Mouse (Mus musculus): ENCODE results near the gene Galr2.

Gene Galr2

DNA sequence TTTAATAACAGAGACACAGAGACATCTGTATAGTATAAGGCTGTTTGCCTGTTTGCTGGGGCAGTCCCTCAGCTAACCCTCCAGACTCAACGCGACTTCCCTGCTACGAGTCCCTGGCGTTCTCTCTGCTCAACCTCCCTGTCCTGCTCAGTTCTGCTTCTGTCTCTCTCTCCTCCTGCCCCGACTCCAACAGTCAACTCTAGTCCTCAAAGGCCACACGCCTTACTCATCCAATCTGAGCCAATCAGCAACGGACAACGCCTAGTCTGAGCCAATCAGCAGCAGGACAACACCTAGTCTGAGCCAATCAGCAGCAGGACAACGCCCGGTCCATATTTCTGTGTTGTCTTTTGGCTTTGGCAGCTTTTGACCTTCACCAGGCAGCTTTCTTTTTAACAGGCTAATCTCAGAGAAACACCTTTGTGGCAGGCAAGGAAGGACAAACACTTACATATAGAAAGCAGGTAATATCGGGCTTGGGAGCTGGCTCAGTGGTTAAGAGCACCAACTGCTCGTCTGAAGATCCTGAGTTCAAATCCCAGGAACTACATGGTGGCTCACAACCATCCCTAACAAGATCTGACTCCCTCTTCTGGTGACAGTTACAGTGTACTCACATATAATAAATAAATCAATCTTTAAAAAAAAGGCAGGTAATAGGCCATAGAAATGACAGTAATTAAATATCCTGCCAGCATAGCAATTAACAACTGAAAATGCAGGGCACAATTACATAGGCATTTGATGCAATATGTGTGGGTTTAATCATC, 27.2 kb downstream of the Galr2 start:
- no peak for DNase-seq

DNA sequence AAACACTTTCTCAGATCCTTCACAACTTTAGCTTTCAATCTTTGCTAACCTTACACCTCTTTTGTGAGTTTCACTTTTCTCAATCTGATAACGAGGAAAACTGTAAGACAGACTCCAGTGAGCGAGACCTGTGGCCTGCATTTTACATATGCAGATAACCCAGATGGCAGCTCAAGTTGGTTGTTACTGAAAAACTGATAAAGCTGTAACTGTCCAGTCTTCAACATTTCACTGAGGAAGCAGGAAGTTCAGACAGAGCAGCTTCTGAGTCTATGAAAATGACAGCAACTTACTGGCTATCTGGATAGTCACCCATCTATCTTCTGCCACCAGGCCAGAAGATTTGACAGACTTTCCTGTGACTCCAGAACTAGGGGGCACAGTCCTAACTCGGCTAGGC, 28.9 kb downstream of the Galr2 start:
- no peak for DNase-seq

DNA sequence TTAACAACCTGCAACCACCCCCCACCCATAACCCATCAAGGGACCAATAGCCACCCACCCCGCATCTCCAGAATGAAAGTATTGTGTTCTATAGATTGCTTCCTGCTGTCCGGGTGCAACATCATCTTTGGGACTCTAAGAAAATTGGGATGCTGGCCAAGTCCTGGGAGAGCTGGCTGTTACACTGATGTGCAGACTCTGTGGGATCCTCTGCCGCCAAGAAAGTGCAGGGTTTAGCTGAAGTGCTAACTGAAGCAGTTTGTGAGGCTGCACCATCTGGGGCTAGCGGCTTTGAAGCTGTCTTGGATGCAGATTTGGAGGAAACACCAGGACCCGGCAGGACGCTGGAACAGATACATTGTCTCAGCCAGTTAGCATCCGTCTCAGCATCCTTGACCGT, 30.4 kb downstream of the Galr2 start:
- no peak for DNase-seq

DNA sequence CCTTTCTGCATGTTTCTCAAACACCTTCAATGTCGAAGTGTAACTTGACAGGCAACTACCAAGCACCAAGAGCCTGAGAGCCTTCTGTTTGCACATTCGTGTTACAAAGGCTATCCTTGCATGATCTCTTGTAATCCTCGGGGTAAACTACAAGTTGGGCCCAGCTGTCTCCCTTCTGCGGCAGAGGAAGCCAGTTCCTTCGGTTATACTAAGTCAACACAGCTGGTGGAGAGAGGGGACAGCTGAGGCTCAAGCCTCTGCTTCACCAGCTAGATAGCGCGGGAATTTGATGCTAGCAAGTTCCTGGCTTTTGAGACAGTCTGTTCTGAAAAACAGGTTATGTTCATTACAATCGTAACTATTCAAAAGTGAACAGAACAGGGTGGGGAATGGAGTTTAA, 31.6 kb downstream of the Galr2 start:
- DNase-seq: peak; percentile 88

DNA sequence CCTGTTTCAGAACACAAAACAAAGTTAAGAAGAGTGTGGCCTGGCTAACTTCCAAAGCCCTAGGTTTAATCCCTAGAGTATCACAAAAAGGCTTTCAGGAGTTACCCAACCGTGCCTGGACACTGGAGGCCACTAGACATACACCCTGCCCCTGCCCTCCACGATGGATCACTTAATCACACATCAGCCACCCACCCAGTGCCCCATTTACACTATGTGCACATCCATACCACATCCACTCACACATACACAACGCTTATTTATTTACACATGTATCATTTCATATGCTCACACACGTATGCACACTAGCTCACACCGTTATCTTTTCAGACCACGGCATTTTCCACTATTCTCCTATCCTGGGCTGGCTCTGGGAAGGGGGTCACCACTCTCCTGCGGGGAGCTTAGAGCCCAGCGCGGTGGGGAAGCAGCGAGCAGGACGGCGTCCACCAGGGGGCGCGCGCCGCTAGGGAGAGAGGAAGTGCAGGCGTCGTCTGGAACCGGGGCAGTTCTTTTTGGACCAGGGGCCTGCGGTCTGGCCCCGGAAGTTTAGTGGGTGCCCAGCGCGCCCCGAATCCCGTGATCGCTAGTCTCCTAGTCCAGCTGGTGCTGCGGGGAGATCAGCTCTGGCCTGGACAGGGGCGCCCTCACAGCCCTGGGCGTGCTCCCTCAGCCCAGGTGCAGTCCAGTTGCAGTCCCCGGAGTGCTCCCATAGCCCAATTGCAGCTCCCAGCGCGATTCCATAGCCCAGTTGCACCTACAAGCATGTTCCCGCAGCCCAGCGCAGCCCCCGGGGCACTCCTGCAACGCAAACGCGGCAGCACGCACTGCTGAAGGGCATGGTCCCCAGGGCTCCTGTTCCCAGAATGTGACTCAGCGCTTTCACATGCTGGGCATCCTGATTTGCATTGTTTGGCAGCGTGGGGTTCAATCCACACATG, 38.2 kb downstream of the Galr2 start:
- DNase-seq: peak; percentile 97

DNA sequence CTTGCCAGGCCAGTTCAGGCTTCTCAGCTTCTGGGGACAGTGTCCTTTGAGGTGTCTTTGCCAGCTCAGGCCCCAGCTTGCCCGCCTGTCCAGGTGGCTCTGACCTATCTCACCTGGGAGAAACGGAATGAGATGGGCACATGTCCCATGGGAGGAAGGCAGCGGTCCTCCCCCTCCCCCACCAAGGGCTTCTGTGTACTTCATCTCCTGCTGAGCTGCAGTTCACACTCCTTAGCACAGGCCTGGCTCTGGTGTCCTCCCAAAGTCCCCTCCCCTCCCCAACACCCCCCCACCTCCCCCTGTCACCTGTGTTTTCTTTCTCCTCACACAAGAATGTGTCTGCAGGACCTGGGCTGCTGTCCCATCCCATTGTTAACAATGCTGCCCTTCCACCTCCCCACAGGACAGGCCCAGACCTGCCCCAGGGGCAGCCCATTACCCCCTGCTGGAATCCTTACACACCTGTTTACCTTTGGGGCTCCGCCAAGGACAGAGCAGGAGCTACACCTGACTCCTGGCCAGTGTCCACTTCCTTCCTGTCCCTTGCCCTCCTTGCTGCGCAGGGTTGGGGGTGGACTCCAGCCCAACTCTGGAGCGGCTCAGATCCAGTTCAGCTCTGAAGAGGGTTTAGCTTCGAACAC, 46.3 kb downstream of the Galr2 start:
- DNase-seq: no peak

DNA sequence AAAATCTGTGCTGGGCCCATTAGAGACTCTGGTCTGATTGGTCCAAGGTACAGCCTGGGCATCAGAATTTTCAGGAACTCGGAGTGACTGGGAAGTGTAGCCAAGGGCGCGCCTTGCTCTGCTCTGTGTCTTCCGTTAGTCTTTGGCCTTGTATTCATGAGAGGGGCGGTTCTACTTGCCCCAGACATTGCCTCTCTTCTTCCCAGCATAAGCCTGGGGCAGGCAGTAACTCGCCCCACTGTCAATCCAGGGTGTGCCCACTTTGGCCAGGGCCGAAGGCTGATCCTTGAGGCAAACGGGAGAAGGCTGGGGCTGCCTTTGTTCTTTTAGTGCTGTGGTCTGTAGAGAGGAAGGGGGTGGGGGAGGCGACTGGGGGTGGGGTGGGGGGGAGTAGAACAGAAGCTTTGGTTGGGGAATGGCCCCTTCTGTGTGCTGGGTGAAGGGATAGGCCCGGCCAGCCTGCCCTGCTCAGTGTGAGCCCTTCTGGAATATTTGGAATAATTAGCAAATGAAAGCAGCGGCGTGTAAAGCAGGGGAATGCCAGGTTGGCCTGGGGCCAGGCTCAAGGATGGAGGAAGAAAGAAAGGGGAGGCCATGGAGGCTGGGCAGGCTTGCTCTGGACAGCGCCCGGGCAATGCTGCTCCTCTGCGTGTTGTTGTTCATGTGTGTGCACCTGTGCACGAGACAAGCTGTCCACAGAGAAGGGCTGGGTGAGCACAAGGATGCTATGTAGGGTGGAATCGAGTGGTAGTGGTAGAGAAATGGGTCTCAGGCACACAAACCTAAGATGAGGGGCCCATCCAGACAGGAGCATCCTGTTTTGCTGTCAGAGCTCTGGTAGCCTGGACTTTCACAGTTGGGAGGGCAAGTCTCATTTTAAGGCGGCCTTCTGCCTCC, 48.8 kb downstream of the Galr2 start:
- DNase-seq: no peak

DNA sequence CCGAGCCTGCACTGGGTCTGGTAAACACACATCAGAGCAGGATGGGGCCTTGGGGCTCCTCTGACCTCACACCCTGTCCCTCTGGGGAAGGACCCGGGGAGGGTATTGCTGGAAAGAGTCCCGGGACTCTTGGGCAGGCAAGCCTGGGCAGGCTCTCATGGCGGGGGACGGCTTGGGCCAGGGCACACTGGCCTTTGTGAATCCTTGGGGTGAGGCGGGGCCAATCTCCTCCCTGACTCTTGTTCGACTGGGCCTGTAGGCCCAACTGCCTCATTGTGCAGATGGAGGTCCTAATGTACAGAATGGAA, 49.4 kb downstream of the Galr2 start:
- DNase-seq: no peak

DNA sequence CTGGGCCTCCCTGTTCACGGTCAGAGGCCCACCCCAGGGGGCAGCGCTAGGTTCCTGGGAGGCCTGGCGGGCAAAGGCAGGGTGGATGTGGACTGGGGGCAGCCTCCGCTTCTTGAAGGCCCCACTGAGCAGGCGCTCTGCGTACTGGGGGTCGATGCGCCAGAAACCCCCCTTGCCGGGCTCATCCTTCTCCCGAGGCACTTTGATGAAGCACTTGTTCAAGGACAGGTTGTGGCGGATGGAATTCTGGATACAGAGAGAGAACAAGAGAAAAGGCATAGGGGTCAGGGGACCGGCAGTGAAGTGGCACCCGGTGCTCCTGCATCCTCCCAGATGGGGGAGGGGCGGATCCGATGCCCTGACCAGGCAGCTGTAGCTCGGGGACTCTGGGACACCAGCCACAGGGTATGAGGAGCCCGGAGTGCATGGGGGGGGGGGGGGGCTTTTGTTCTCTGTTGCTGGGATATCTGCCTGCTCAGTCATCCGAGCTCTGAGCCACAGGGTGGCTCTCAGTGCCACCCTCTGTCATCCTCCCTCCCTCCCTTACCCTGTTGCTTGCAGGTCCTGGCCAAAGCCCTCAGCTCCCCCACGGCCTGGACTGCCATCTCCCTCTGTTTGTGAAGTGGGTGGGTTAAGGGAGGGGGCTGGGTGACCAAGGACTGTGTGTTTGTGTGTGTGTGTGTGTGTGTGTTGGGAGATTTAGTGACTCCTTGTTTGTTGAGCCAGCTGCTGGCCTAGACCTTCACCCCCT, 51.7 kb downstream of the Galr2 start:
- DNase-seq: no peak

DNA sequence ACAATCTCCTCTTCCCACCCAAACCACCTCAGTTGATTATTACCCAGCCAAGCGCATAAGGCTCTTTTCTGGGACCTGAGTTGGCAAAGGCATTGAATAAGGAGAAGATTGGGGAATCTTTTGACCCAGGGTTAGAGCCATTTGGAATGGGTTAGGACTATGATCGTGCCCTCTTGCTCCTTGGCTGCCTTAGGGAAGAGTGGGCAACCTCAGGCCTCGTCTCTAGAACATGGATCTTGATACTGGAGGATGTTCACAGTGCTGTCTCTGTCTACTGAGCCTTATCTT, 52.2 kb downstream of the Galr2 start:
- DNase-seq: no peak
